11 mouse cellular contexts compared by ENCODE assay signal in the genomic region with DNA sequence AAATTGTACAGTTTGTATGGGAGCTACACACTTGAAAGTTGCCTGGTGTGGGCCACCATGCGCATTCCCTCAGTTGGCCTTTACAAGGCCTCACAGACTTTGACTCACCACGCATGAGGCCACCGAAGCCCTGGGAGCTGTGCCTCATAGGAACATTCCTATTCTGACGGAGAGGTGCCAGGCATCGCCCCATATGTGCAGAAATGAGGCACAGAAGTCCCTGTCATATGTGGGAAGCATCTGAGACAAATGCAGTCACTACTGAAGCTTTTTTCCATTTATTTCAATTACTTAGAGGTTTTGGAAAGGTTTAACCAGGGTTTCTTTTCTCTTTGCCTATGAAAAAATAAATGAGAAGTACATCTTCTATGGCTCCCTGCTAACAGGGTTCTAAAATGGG.
DNase-seq lines count a peak whose midpoint lies in the region.
"Had no signal": no experiment of that assay in that cellular context is flagged by ENCODE, and none has a peak within 500 bp of the region (broad histone marks: within the 10 kb centered on the region; RNA-seq: fewer than 3 reads in every experiment).

No protein-coding gene starts in this region.

- intact Hi-C loops in left cerebral cortex, postnatal 4 days (cut with DNase I), result no loop called here

- peak; percentile 39 to 51 for DNase-seq in left cerebral cortex, adult 18-20 months (ENCODE audit: low spot score in 2 of 2)
- DNase-seq in left cerebral cortex, postnatal 4 days, result no peak
- DNase-seq in frontal cortex, postnatal 10 days (ENCODE audit: low spot score in 2 of 2), result peak; percentile 21 to 40
- peak; percentile 67 to 80 for DNase-seq in layer of hippocampus, postnatal 36 days
- DNase-seq in telencephalon, adult 2 months (ENCODE audit: low read depth, low spot score), result peak; percentile 60
- no peak for DNase-seq in kidney, postnatal 14 days
- DNase-seq in testis, postnatal 10 days (ENCODE audit: low spot score), result no peak
- DNase-seq: cerebellum, postnatal 10 days; gastrocnemius, postnatal 10 days; kidney, postnatal 10 days; liver, postnatal 0 days had no signal

Comparison
In these comparisons a context has a peak if more than half of its experiments do, and no peak if none do; other contexts are left out.
1. DNase-seq: peak in left cerebral cortex, adult 18-20 months (2 of 2), frontal cortex, postnatal 10 days (2 of 2), layer of hippocampus, postnatal 36 days (2 of 2) and telencephalon, adult 2 months (single experiment); none in left cerebral cortex, postnatal 4 days (single experiment), kidney, postnatal 14 days (single experiment) and testis, postnatal 10 days (single experiment).